Mouse (Mus musculus) midbrain, embryonic 12.5 days (tissue): Measurements from ENCODE around the gene Ccdc187. TPM values are rescaled to one million over a fixed set of nuclear protein-coding genes. Genes with fewer than 3 reads are reported as not detected.
A peak's percentile ranks its signal among the peaks of the same experiment; 100 is the strongest.

ENCODE experiments used
- ATAC-seq: fragments of 200-750 bp; cut with Nextera tagmentation; 2 replicates; pipeline ENCODE4 v1.8.0; 2017; ENCODE audit warnings: low read depth, moderate TSS enrichment, moderate library complexity; ENCODE audit not compliant: low FRiP score
- H3K27ac ChIP-seq: fragments of 300-500 bp; sonication (generic); replicated peaks from 2 replicates; pipeline ENCODE4 v1.5.1; 2016; ENCODE audit warnings: mild to moderate bottlenecking
- H3K27me3 ChIP-seq: fragments of 300-500 bp; sonication (generic); 2 replicates; pipeline ENCODE4 v1.6.1; 2016; ENCODE audit warnings: mild to moderate bottlenecking
- H3K36me3 ChIP-seq: fragments of 300-500 bp; sonication (generic); 2 replicates; pipeline ENCODE4 v1.6.1; 2016
- H3K4me1 ChIP-seq: fragments of 300-500 bp; sonication (generic); 2 replicates; pipeline ENCODE4 v1.6.1; 2016
- H3K4me2 ChIP-seq: fragments of 300-500 bp; sonication (generic); replicated peaks from 2 replicates; pipeline ENCODE4 v1.6.1; 2016; ENCODE audit warnings: mild to moderate bottlenecking, moderate library complexity
- H3K4me3 ChIP-seq: fragments of 300-500 bp; sonication (generic); 2 replicates; pipeline ENCODE4 v1.5.1; 2016; ENCODE audit warnings: mild to moderate bottlenecking
- H3K9ac ChIP-seq: fragments of 300-500 bp; sonication (generic); replicated peaks from 2 replicates; pipeline ENCODE4 v1.6.1; 2016; ENCODE audit warnings: mild to moderate bottlenecking, moderate library complexity
- H3K9me3 ChIP-seq: fragments of 300-500 bp; sonication (generic); 2 replicates; pipeline ENCODE4 v1.6.1; 2016; ENCODE audit warnings: mild to moderate bottlenecking
- WGBS: fragments of 180-500 bp; shearing (Covaris S2); methylation state at CpG from one replicate; pipeline ENCODE4 v1.1.7; 2016; 5-methylcytosine and 5-hydroxymethylcytosine counted together
- polyA plus RNA-seq: library from polyadenylated mRNA; unstranded; fragments of >200 nt; fragmentation: Nextera tagmentation; extraction: Ambion mirVana; gene quantifications from 2 replicates; pipeline ENCODE4 v1.2.1, GENCODE M21; 2016

Ccdc187 gene
- polyA plus RNA-seq, 1 experiment from 2014 or later = 0.08 TPM

- Histone ChIP-seq H3K27ac (no peak overlapping the region), H3K9me3 (no peaks in the 10 kb centered on the region), H3K9ac (no peak overlapping the region), H3K27me3 (peaks cover 100% of the 10 kb centered on the region), H3K36me3 (no peaks in the 10 kb centered on the region), H3K4me2 (peak overlapping the region; percentile 12; the same call in 1 of the 2 replicates), H3K4me1 (peaks cover 37% of the 10 kb centered on the region), H3K4me3 (peak overlapping the region; percentile 2)
- under 1% methylated on average over 77 of the region's 77 CpGs for WGBS
- ATAC-seq = no peak
Observed at GRCm38 (mm10) chr2:26201926-26202848, 92.2 kb downstream of the Ccdc187 start.

- 3% methylated on average over 10 of the region's 10 CpGs for WGBS
- H3K36me3 ChIP-seq = no peaks in the 10 kb centered on the region
- no peak overlapping the region for H3K9ac ChIP-seq
- H3K4me3 ChIP-seq = no peak overlapping the region
- no peak overlapping the region for H3K27ac ChIP-seq
- H3K27me3 ChIP-seq = peaks cover 100% of the 10 kb centered on the region
- no peak for ATAC-seq
- peaks cover 37% of the 10 kb centered on the region for H3K4me1 ChIP-seq
- H3K9me3 ChIP-seq = no peaks in the 10 kb centered on the region
- no peak overlapping the region for H3K4me2 ChIP-seq
Observed at GRCm38 (mm10) chr2:26198488-26198887, 95.9 kb downstream of the Ccdc187 start.

GRCm38 (mm10) chr2:26194552-26195339 is 99.6 kb downstream of the Ccdc187 start:
- Histone ChIP-seq H3K4me1 (peaks cover 27% of the 10 kb centered on the region), H3K4me3 (no peak overlapping the region), H3K27me3 (peaks cover 82% of the 10 kb centered on the region), H3K4me2 (no peak overlapping the region), H3K9me3 (no peaks in the 10 kb centered on the region), H3K36me3 (no peaks in the 10 kb centered on the region), H3K27ac (no peak overlapping the region), H3K9ac (no peak overlapping the region)
- ATAC-seq = no peak
- 31% methylated on average over 7 of the region's 7 CpGs for WGBS

Other genes with a start within 250 kb of the Ccdc187 start
- gene Nacc2, start 171.3 kb downstream of the Ccdc187 start, polyA plus RNA-seq = 8.7 and 11.1 TPM in 2 replicates
- gene Lhx3, start 86.3 kb downstream of the Ccdc187 start, polyA plus RNA-seq = 0.10 and 0.13 TPM in 2 replicates
- gene Qsox2, start 57.0 kb downstream of the Ccdc187 start, polyA plus RNA-seq = 21.2 and 22.2 TPM in 2 replicates
- 128 and 129 TPM in 2 replicates for gene Gpsm1, start 21.0 kb upstream of the Ccdc187 start, polyA plus RNA-seq
- gene Dnlz, start 57.6 kb upstream of the Ccdc187 start, polyA plus RNA-seq = 34.4 and 35.2 TPM in 2 replicates
- 2.0 and 2.1 TPM in 2 replicates for gene Card9, start 66.4 kb upstream of the Ccdc187 start, polyA plus RNA-seq
- 36.9 and 41.5 TPM in 2 replicates for gene Snapc4, start 86.1 kb upstream of the Ccdc187 start, polyA plus RNA-seq
- 169 and 170 TPM in 2 replicates for gene Entr1, start 94.8 kb upstream of the Ccdc187 start, polyA plus RNA-seq
- gene Pmpca, start 94.8 kb upstream of the Ccdc187 start, polyA plus RNA-seq = 126 and 128 TPM in 2 replicates
- 31.4 and 33.8 TPM in 2 replicates for gene Inpp5e, start 114.6 kb upstream of the Ccdc187 start, polyA plus RNA-seq
- 29.3 and 33.3 TPM in 2 replicates for gene Sec16a, start 150.7 kb upstream of the Ccdc187 start, polyA plus RNA-seq
- 53.5 and 56.2 TPM in 2 replicates for gene Notch1, start 222.1 kb upstream of the Ccdc187 start, polyA plus RNA-seq